ENCODE assay signal across 15 mouse cellular contexts in genomic region chr17:5806823-5807222, GRCm38 (mm10). TPM values are rescaled to one million over a fixed set of nuclear protein-coding genes. Genes with fewer than 3 reads are reported as not detected.
DNase-seq lines count a peak whose midpoint lies in the region; ATAC-seq and TF ChIP-seq lines count a peak whose summit lies in the region.
"Had no signal": no experiment of that assay in that cellular context is flagged by ENCODE, and none has a peak within 500 bp of the region (broad histone marks: within the 10 kb centered on the region; RNA-seq: fewer than 3 reads in every experiment).

No protein-coding gene starts in this region.

- no peaks in the 10 kb centered on the region for H3K27me3 ChIP-seq in liver, embryonic 11.5 days (replicated peaks; ENCODE audit: control insufficient read depth, insufficient read depth, low read length)
- H3K27me3 ChIP-seq in stomach, embryonic 15.5 days (replicated peaks) = no peaks in the 10 kb centered on the region
- no peaks in the 10 kb centered on the region for H3K27me3 ChIP-seq in stomach, postnatal 0 days (ENCODE audit: control insufficient read depth, insufficient read depth, low read length)
- H3K27me3 ChIP-seq: forebrain, embryonic 13.5 days; heart, embryonic 13.5 days; hindbrain, embryonic 15.5 days had no signal

- TF ChIP-seq POLR2A in embryonic fibroblast, embryonic 13.5 days (IDR thresholded peaks at IDR 0.05; ENCODE audit: low read depth, low read length) = no peak

- TF ChIP-seq CTCF in stomach, postnatal 0 days (IDR thresholded peaks at IDR 0.05; ENCODE audit: low read depth) = no peak
- TF ChIP-seq CTCF in embryonic fibroblast, embryonic 13.5 days (IDR thresholded peaks at IDR 0.05; ENCODE audit: borderline replicate concordance, insufficient read depth, low read length) = peak; percentile 19; the same call in 1 of the 2 replicates

- H3K27ac ChIP-seq in liver, embryonic 11.5 days (ENCODE audit: low read depth, low read length) = no peak overlapping the region
- H3K27ac ChIP-seq in stomach, embryonic 15.5 days = no peak overlapping the region
- H3K27ac ChIP-seq in stomach, postnatal 0 days (replicated peaks) = no peak overlapping the region
- H3K27ac ChIP-seq in embryonic fibroblast, embryonic 13.5 days (ENCODE audit: insufficient read depth, low read length) = no peak overlapping the region
- H3K27ac ChIP-seq: forebrain, embryonic 13.5 days; hindbrain, embryonic 15.5 days had no signal

- H3K4me3 ChIP-seq in liver, embryonic 11.5 days (ENCODE audit: low read depth, low read length) = no peak overlapping the region
- no peak overlapping the region for H3K4me3 ChIP-seq in stomach, embryonic 15.5 days (replicated peaks)
- no peak overlapping the region for H3K4me3 ChIP-seq in stomach, postnatal 0 days (ENCODE audit: low read depth, low read length)
- no peak overlapping the region for H3K4me3 ChIP-seq in embryonic fibroblast, embryonic 13.5 days (ENCODE audit: insufficient read depth, low read length)
- H3K4me3 ChIP-seq: forebrain, embryonic 13.5 days; heart, embryonic 13.5 days; hindbrain, embryonic 15.5 days had no signal

- peaks cover 8% of the 10 kb centered on the region for H3K4me1 ChIP-seq in liver, embryonic 11.5 days (replicated peaks; ENCODE audit: control insufficient read depth, insufficient read depth, low read length)
- peaks cover 8% of the 10 kb centered on the region; the same call in 1 of the 2 replicates for H3K4me1 ChIP-seq in stomach, embryonic 15.5 days
- H3K4me1 ChIP-seq in stomach, postnatal 0 days (replicated peaks; ENCODE audit: control insufficient read depth, insufficient read depth) = no peaks in the 10 kb centered on the region
- peaks cover 8% of the 10 kb centered on the region for H3K4me1 ChIP-seq in embryonic fibroblast, embryonic 13.5 days (ENCODE audit: control insufficient read depth, insufficient read depth, low read length)
- H3K4me1 ChIP-seq: forebrain, embryonic 13.5 days; hindbrain, embryonic 15.5 days had no signal

- H3K4me2 ChIP-seq in liver, embryonic 11.5 days = no peak overlapping the region
- no peak overlapping the region for H3K4me2 ChIP-seq in stomach, embryonic 15.5 days
- H3K4me2 ChIP-seq in stomach, postnatal 0 days (replicated peaks; ENCODE audit: low read depth) = no peak overlapping the region
- H3K4me2 ChIP-seq: forebrain, embryonic 13.5 days; heart, embryonic 13.5 days; hindbrain, embryonic 15.5 days had no signal

- no peaks in the 10 kb centered on the region for H3K9me3 ChIP-seq in liver, embryonic 11.5 days (ENCODE audit: control insufficient read depth, low read length)
- no peaks in the 10 kb centered on the region for H3K9me3 ChIP-seq in stomach, embryonic 15.5 days
- no peaks in the 10 kb centered on the region for H3K9me3 ChIP-seq in stomach, postnatal 0 days (ENCODE audit: control insufficient read depth, low read length)
- H3K9me3 ChIP-seq: forebrain, embryonic 13.5 days; heart, embryonic 13.5 days; hindbrain, embryonic 15.5 days had no signal

- no peaks in the 10 kb centered on the region for H3K36me3 ChIP-seq in liver, embryonic 11.5 days (ENCODE audit: control insufficient read depth, insufficient read depth, low read length)
- H3K36me3 ChIP-seq in stomach, embryonic 15.5 days = no peaks in the 10 kb centered on the region
- no peaks in the 10 kb centered on the region for H3K36me3 ChIP-seq in stomach, postnatal 0 days (ENCODE audit: control insufficient read depth, insufficient read depth, low read length)
- H3K36me3 ChIP-seq: heart, embryonic 13.5 days; hindbrain, embryonic 15.5 days had no signal

- no peak overlapping the region for H3K9ac ChIP-seq in liver, embryonic 11.5 days (ENCODE audit: low read depth, low read length)
- no peak overlapping the region for H3K9ac ChIP-seq in stomach, embryonic 15.5 days
- no peak overlapping the region for H3K9ac ChIP-seq in stomach, postnatal 0 days (ENCODE audit: low read length)
- H3K9ac ChIP-seq: forebrain, embryonic 13.5 days; forebrain, postnatal 0 days; heart, embryonic 13.5 days; hindbrain, embryonic 15.5 days had no signal

- 78% methylated on average over 2 of the region's 2 CpGs for WGBS in liver, embryonic 11.5 days
- WGBS in stomach, embryonic 15.5 days = 91% methylated on average over 2 of the region's 2 CpGs
- WGBS in stomach, postnatal 0 days = 87% methylated on average over 2 of the region's 2 CpGs

- ATAC-seq in liver, embryonic 11.5 days (replicated peaks; ENCODE audit: low FRiP score) = no peak
- 0 out of 2 replicates have a peak, but pooled peaks have one; percentile 23 for ATAC-seq in stomach, embryonic 15.5 days (ENCODE audit: insufficient read depth, low FRiP score, low read depth)
- no peak for ATAC-seq in stomach, postnatal 0 days (ENCODE audit: low FRiP score, low TSS enrichment)
- ATAC-seq: forebrain, embryonic 13.5 days; forebrain, postnatal 0 days had no signal

- peak; percentile 0 for DNase-seq in liver
- DNase-seq in liver, embryonic 11.5 days (ENCODE audit: low spot score) = no peak
- no peak for DNase-seq in stomach, postnatal 0 days (ENCODE audit: low spot score)
- DNase-seq in urinary bladder, postnatal 14 days (ENCODE audit: low spot score) = no peak
- DNase-seq: adrenal gland, adult 8-10 months; cerebellum, adult 18-20 months; cerebellum, adult 9-11 months; forebrain, postnatal 0 days; gastrocnemius, postnatal 14 days; heart, postnatal 36 days had no signal

- TF ChIP-seq EP300 in stomach, postnatal 0 days (optimal IDR thresholded peaks at IDR 0.05) = no peak

RNA-seq across cellular contexts. Expression of gene Snx9, which starts 34.3 kb away (rescaled TPM):
- polyA plus RNA-seq in liver, embryonic 11.5 days (2014; fragmentation: Nextera tagmentation; extraction: Ambion mirVana) = 31.2 and 35.4 TPM in 2 replicates
- 37.5 and 42.8 TPM in 2 replicates for polyA plus RNA-seq in stomach, embryonic 15.5 days (2015; fragmentation: Nextera tagmentation; extraction: Ambion mirVana)
- 34.8 and 36.3 TPM in 2 replicates for polyA plus RNA-seq in stomach, postnatal 0 days (2015; fragmentation: Nextera tagmentation; extraction: Ambion mirVana)
- 89.9 and 109 TPM in 2 replicates for polyA plus RNA-seq in embryonic fibroblast, embryonic 13.5 days (2011; ENCODE audit: insufficient read length, low read depth, missing spikeins)
